Mouse (Mus musculus): Measurements from ENCODE around the gene Zfp987. TPM values are rescaled to one million over a fixed set of nuclear protein-coding genes. Genes with fewer than 3 reads are reported as not detected.
"Not testable (repeated sequence)": the region's sequence is repeated elsewhere in the genome, so short reads cannot be mapped to it uniquely, and the experiment has no call there.

Zfp987 gene
- 0.32 and 0.37 TPM in 2 replicates for polyA plus RNA-seq (2016; fragmentation: Nextera tagmentation; extraction: Ambion mirVana)

- 71% methylated on average over 3 of the region's 3 CpGs for WGBS (ENCODE audit: insufficient replicate concordance)
- not testable (repeated sequence) for ATAC-seq
Measured at GRCm38 (mm10) chr4:146096998-146097397, at the start of gene Zfp987. Gene Zfp987 (plus strand): TSS chr4:146097298.

GRCm38 (mm10) chr4:146052536-146052935 lies 44.6 kb upstream of the Zfp987 start:
- not testable (repeated sequence) for H3K27ac ChIP-seq; H3K27me3 ChIP-seq (replicated peaks); H3K4me1 ChIP-seq; H3K4me2 ChIP-seq; H3K4me3 ChIP-seq; ATAC-seq; H3K9ac ChIP-seq; H3K36me3 ChIP-seq
- H3K9me3 ChIP-seq (replicated peaks) = peaks cover 30% of the 10 kb centered on the region
- WGBS (ENCODE audit: insufficient replicate concordance) = 59% methylated on average over 1 of the region's 1 CpGs

More at GRCm38 (mm10) chr4:146096998-146097397, at the start of gene Zfp987:
- not testable (repeated sequence) for H3K9ac ChIP-seq; H3K36me3 ChIP-seq; H3K27me3 ChIP-seq (replicated peaks); H3K9me3 ChIP-seq (replicated peaks); H3K27ac ChIP-seq; H3K4me1 ChIP-seq; H3K4me3 ChIP-seq; H3K4me2 ChIP-seq

GRCm38 (mm10) chr4:146053445-146053844 lies 43.7 kb upstream of the Zfp987 start:
- H3K27me3 ChIP-seq (replicated peaks); H3K4me1 ChIP-seq; H3K36me3 ChIP-seq; H3K4me3 ChIP-seq; H3K27ac ChIP-seq; H3K4me2 ChIP-seq; H3K9ac ChIP-seq; ATAC-seq: not testable (repeated sequence)
- peaks cover 34% of the 10 kb centered on the region for H3K9me3 ChIP-seq (replicated peaks)
- WGBS (ENCODE audit: insufficient replicate concordance) = 58% methylated on average over 2 of the region's 2 CpGs

GRCm38 (mm10) chr4:146055335-146055734 lies 41.8 kb upstream of the Zfp987 start:
- Histone ChIP-seq H3K4me1 (no peaks in the 10 kb centered on the region), H3K9ac (no peak overlapping the region), H3K9me3 (replicated peaks) (peaks cover 49% of the 10 kb centered on the region), H3K27me3 (replicated peaks) (no peaks in the 10 kb centered on the region), H3K4me2 (no peak overlapping the region), H3K27ac (no peak overlapping the region), H3K4me3 (no peak overlapping the region), H3K36me3 (no peaks in the 10 kb centered on the region)
- ATAC-seq = no peak
- 54% methylated on average over 2 of the region's 2 CpGs for WGBS (ENCODE audit: insufficient replicate concordance)

GRCm38 (mm10) chr4:146058646-146059045 lies 38.5 kb upstream of the Zfp987 start:
- 72% methylated on average over 12 of the region's 12 CpGs for WGBS (ENCODE audit: insufficient replicate concordance)
- ATAC-seq; H3K36me3 ChIP-seq; H3K27ac ChIP-seq; H3K27me3 ChIP-seq (replicated peaks); H3K4me1 ChIP-seq; H3K4me2 ChIP-seq; H3K9ac ChIP-seq; H3K4me3 ChIP-seq: not testable (repeated sequence)
- peaks cover 57% of the 10 kb centered on the region for H3K9me3 ChIP-seq (replicated peaks)

GRCm38 (mm10) chr4:146059078-146059477 lies 38.0 kb upstream of the Zfp987 start:
- not testable (repeated sequence) for H3K4me1 ChIP-seq; H3K9ac ChIP-seq; H3K36me3 ChIP-seq; H3K27me3 ChIP-seq (replicated peaks); H3K4me2 ChIP-seq; ATAC-seq; H3K4me3 ChIP-seq; H3K27ac ChIP-seq
- WGBS (ENCODE audit: insufficient replicate concordance) = 63% methylated on average over 4 of the region's 4 CpGs
- peaks cover 58% of the 10 kb centered on the region for H3K9me3 ChIP-seq (replicated peaks)

GRCm38 (mm10) chr4:146059974-146060693 lies 37.0 kb upstream of the Zfp987 start:
- WGBS (ENCODE audit: insufficient replicate concordance) = 80% methylated on average over 25 of the region's 26 CpGs

GRCm38 (mm10) chr4:146061082-146061481 lies 36.0 kb upstream of the Zfp987 start:
- ATAC-seq; H3K4me1 ChIP-seq; H3K4me2 ChIP-seq; H3K36me3 ChIP-seq; H3K4me3 ChIP-seq; H3K9ac ChIP-seq; H3K27me3 ChIP-seq (replicated peaks); H3K27ac ChIP-seq: not testable (repeated sequence)
- peaks cover 50% of the 10 kb centered on the region for H3K9me3 ChIP-seq (replicated peaks)
- WGBS (ENCODE audit: insufficient replicate concordance) = 84% methylated on average over 11 of the region's 11 CpGs

More at GRCm38 (mm10) chr4:146059974-146060693, 37.0 kb upstream of the Zfp987 start:
- not testable (repeated sequence) for H3K4me2 ChIP-seq; H3K27me3 ChIP-seq (replicated peaks); H3K36me3 ChIP-seq; H3K27ac ChIP-seq; ATAC-seq; H3K4me1 ChIP-seq; H3K4me3 ChIP-seq; H3K9ac ChIP-seq
- H3K9me3 ChIP-seq (replicated peaks) = peaks cover 54% of the 10 kb centered on the region

- not testable (repeated sequence) for H3K36me3 ChIP-seq; H3K4me2 ChIP-seq; H3K4me1 ChIP-seq; H3K27ac ChIP-seq; H3K9ac ChIP-seq; H3K27me3 ChIP-seq (replicated peaks); ATAC-seq; H3K4me3 ChIP-seq
- peaks cover 53% of the 10 kb centered on the region for H3K9me3 ChIP-seq (replicated peaks)
- WGBS (ENCODE audit: insufficient replicate concordance) = 85% methylated on average over 12 of the region's 12 CpGs
Measured at GRCm38 (mm10) chr4:146062021-146062420, 35.1 kb upstream of the Zfp987 start.

GRCm38 (mm10) chr4:146063001-146063400 lies 34.1 kb upstream of the Zfp987 start:
- not testable (repeated sequence) for H3K4me1 ChIP-seq; H3K9ac ChIP-seq; ATAC-seq; H3K27me3 ChIP-seq (replicated peaks); H3K27ac ChIP-seq; H3K36me3 ChIP-seq; H3K4me2 ChIP-seq; H3K4me3 ChIP-seq
- H3K9me3 ChIP-seq (replicated peaks) = peaks cover 57% of the 10 kb centered on the region
- WGBS (ENCODE audit: insufficient replicate concordance) = 64% methylated on average over 6 of the region's 6 CpGs

GRCm38 (mm10) chr4:146063621-146064020 lies 33.5 kb upstream of the Zfp987 start:
- H3K9ac ChIP-seq; H3K27ac ChIP-seq; ATAC-seq; H3K36me3 ChIP-seq; H3K4me2 ChIP-seq; H3K4me1 ChIP-seq; H3K4me3 ChIP-seq; H3K27me3 ChIP-seq (replicated peaks): not testable (repeated sequence)
- H3K9me3 ChIP-seq (replicated peaks) = peaks cover 56% of the 10 kb centered on the region
- 77% methylated on average over 15 of the region's 15 CpGs for WGBS (ENCODE audit: insufficient replicate concordance)

GRCm38 (mm10) chr4:146064807-146065206 lies 32.3 kb upstream of the Zfp987 start:
- H3K27me3 ChIP-seq (replicated peaks); H3K27ac ChIP-seq; H3K4me2 ChIP-seq; H3K36me3 ChIP-seq; H3K4me1 ChIP-seq; ATAC-seq; H3K4me3 ChIP-seq; H3K9ac ChIP-seq: not testable (repeated sequence)
- peaks cover 47% of the 10 kb centered on the region for H3K9me3 ChIP-seq (replicated peaks)
- 58% methylated on average over 5 of the region's 5 CpGs for WGBS (ENCODE audit: insufficient replicate concordance)
